Mouse (Mus musculus) E14TG2a.4 (cell line): ENCODE results near the gene Alg2.

Experiments used
- H3K27me3 ChIP-seq: 2 replicates; pipeline ENCODE4 v1.6.1; 2014; ENCODE audit warnings: low read length, control low read depth; ENCODE audit not compliant: insufficient read depth
- H3K36me3 ChIP-seq: 2 replicates; pipeline ENCODE4 v1.6.1; 2014; ENCODE audit warnings: low read length, control low read depth; ENCODE audit not compliant: insufficient read depth
- H3K4me1 ChIP-seq: replicated peaks from 2 replicates; pipeline ENCODE4 v1.6.1; 2014; ENCODE audit warnings: low read depth, low read length, control low read depth
- H3K4me3 ChIP-seq: replicated peaks from 2 replicates; pipeline ENCODE4 v1.5.1; 2014; ENCODE audit warnings: mild to moderate bottlenecking, low read length
- H3K9me3 ChIP-seq: 2 replicates; pipeline ENCODE4 v1.6.1; 2014; ENCODE audit warnings: low read length, control low read depth
- CTCF ChIP-seq: conservative IDR thresholded peaks from 2 replicates; pipeline ENCODE4 v1.5.1; 2014; ENCODE audit warnings: low read length
- NANOG ChIP-seq: IDR thresholded peaks from 2 replicates; pipeline ENCODE4 v1.6.1; 2014; ENCODE audit warnings: borderline replicate concordance, low read length, mixed read lengths
- POU5F1 ChIP-seq: IDR thresholded peaks from 2 replicates; pipeline ENCODE4 v1.6.1; 2014; ENCODE audit warnings: low read length, borderline replicate concordance

Gene Alg2

GRCm38 (mm10) chr4:47427606-47428005, 46.5 kb downstream of the Alg2 start:
- Histone ChIP-seq H3K4me1 (no peaks in the 10 kb centered on the region), H3K9me3 (peaks cover 15% of the 10 kb centered on the region; the same call in 1 of the 2 replicates)
- TF ChIP-seq CTCF (no peak), POU5F1 (no peak)

GRCm38 (mm10) chr4:47425247-47425830, 48.8 kb downstream of the Alg2 start:
- TF ChIP-seq NANOG (no peak), POU5F1 (no peak), CTCF (no peak)
- Histone ChIP-seq H3K4me1 (peaks cover 12% of the 10 kb centered on the region), H3K4me3 (no peak overlapping the region), H3K36me3 (no peaks in the 10 kb centered on the region), H3K9me3 (peaks cover 15% of the 10 kb centered on the region; the same call in 1 of the 2 replicates), H3K27me3 (peaks cover 16% of the 10 kb centered on the region)

More at GRCm38 (mm10) chr4:47427606-47428005, 46.5 kb downstream of the Alg2 start:
- Histone ChIP-seq H3K27me3 (peaks cover 16% of the 10 kb centered on the region), H3K4me3 (no peak overlapping the region), H3K36me3 (no peaks in the 10 kb centered on the region)

GRCm38 (mm10) chr4:47424376-47424775, 49.8 kb downstream of the Alg2 start:
- Histone ChIP-seq H3K36me3 (no peaks in the 10 kb centered on the region), H3K9me3 (peaks cover 12% of the 10 kb centered on the region; the same call in 1 of the 2 replicates), H3K27me3 (peaks cover 16% of the 10 kb centered on the region), H3K4me3 (no peak overlapping the region), H3K4me1 (peaks cover 17% of the 10 kb centered on the region)
- TF ChIP-seq NANOG = no peak
- TF ChIP-seq CTCF = no peak
- no peak for TF ChIP-seq POU5F1

- H3K4me3 ChIP-seq = no peak overlapping the region
- H3K36me3 ChIP-seq = no peaks in the 10 kb centered on the region
- peaks cover 17% of the 10 kb centered on the region for H3K4me1 ChIP-seq
- H3K9me3 ChIP-seq = peaks cover 1% of the 10 kb centered on the region; the same call in 1 of the 2 replicates
- peaks cover 16% of the 10 kb centered on the region for H3K27me3 ChIP-seq
- TF ChIP-seq NANOG = no peak
- no peak for TF ChIP-seq POU5F1
- TF ChIP-seq CTCF = no peak
Measured at GRCm38 (mm10) chr4:47422946-47423345, 51.2 kb downstream of the Alg2 start.

- Histone ChIP-seq H3K9me3 (no peaks in the 10 kb centered on the region), H3K27me3 (peaks cover 16% of the 10 kb centered on the region), H3K4me1 (peaks cover 17% of the 10 kb centered on the region), H3K4me3 (no peak overlapping the region), H3K36me3 (no peaks in the 10 kb centered on the region)
- TF ChIP-seq POU5F1 (no peak), NANOG (no peak), CTCF (no peak)
Measured at GRCm38 (mm10) chr4:47422194-47422593, 51.9 kb downstream of the Alg2 start.

- no peaks in the 10 kb centered on the region for H3K9me3 ChIP-seq
- H3K4me1 ChIP-seq = peaks cover 17% of the 10 kb centered on the region
- no peak overlapping the region for H3K4me3 ChIP-seq
- no peak for TF ChIP-seq CTCF
- TF ChIP-seq POU5F1 = no peak
- TF ChIP-seq NANOG = no peak
- no peaks in the 10 kb centered on the region for H3K36me3 ChIP-seq
- peaks cover 9% of the 10 kb centered on the region; the same call in 1 of the 2 replicates for H3K27me3 ChIP-seq
Measured at GRCm38 (mm10) chr4:47420191-47420590, 53.9 kb downstream of the Alg2 start.

GRCm38 (mm10) chr4:47419268-47419973, 54.7 kb downstream of the Alg2 start:
- Histone ChIP-seq H3K36me3 (no peaks in the 10 kb centered on the region), H3K9me3 (no peaks in the 10 kb centered on the region), H3K27me3 (0 out of 2 replicates have a peak, but pooled peaks cover 2% of the 10 kb centered on the region), H3K4me1 (peaks cover 17% of the 10 kb centered on the region), H3K4me3 (no peak overlapping the region)
- no peak for TF ChIP-seq POU5F1
- peak; percentile 64 for TF ChIP-seq CTCF

- Histone ChIP-seq H3K27me3 (no peaks in the 10 kb centered on the region), H3K9me3 (no peaks in the 10 kb centered on the region), H3K4me3 (no peak overlapping the region), H3K36me3 (peaks cover 6% of the 10 kb centered on the region), H3K4me1 (peaks cover 17% of the 10 kb centered on the region)
- no peak for TF ChIP-seq POU5F1
- no peak for TF ChIP-seq CTCF
- no peak for TF ChIP-seq NANOG
Measured at GRCm38 (mm10) chr4:47417871-47418270, 56.3 kb downstream of the Alg2 start.
